In genomic region chr9:24974021-24974741, GRCm38 (mm10) we compare ENCODE assay signal across 8 mouse cellular contexts.
DNase-seq lines count a peak whose midpoint lies in the region; ATAC-seq lines count a peak whose summit lies in the region.

No protein-coding gene starts in this region.

- ATAC-seq in embryonic facial prominence, embryonic 13.5 days (ENCODE audit: insufficient number of reproducible peaks, insufficient read depth, low FRiP score, low TSS enrichment, low read depth) = no peak
- ATAC-seq in midbrain, embryonic 14.5 days (ENCODE audit: low FRiP score, low TSS enrichment) = peak; percentile 57
- ATAC-seq in activated CD4-positive, CD25-positive, alpha-beta regulatory T cell, adult 4 months = no peak

- peaks cover 4% of the 10 kb centered on the region; the same call in 1 of the 2 replicates for H3K27me3 ChIP-seq in embryonic facial prominence, embryonic 13.5 days
- H3K27me3 ChIP-seq in midbrain, embryonic 14.5 days (ENCODE audit: control insufficient read depth, insufficient read depth, low read length) = no peaks in the 10 kb centered on the region

- peak overlapping the region; percentile 16; the same call in 1 of the 2 replicates for H3K9ac ChIP-seq in embryonic facial prominence, embryonic 13.5 days
- H3K9ac ChIP-seq in midbrain, embryonic 14.5 days (replicated peaks; ENCODE audit: low read length) = peak overlapping the region; percentile 18; the same call in 1 of the 2 replicates

- DNase-seq in adrenal gland, postnatal 10 days = peak; percentile 59
- DNase-seq in heart, postnatal 14 days = peak; percentile 66 to 81
- DNase-seq in kidney, postnatal 36 days = peak; percentile 8 to 21
- DNase-seq in midbrain, embryonic 14.5 days = peak; percentile 70
- no peak for DNase-seq in right cerebral cortex, postnatal 25 days
- no peak for DNase-seq in left cerebral cortex, adult 18-20 months (ENCODE audit: low spot score in 2 of 2)

- intact Hi-C loops in heart, postnatal 14 days (cut with DNase I) = no loop called here

- H3K27ac ChIP-seq in embryonic facial prominence, embryonic 13.5 days = 0 out of 2 replicates have a peak overlapping the region, but pooled peaks have one; percentile 39
- H3K27ac ChIP-seq in midbrain, embryonic 14.5 days (replicated peaks; ENCODE audit: low read depth, low read length) = peak overlapping the region; percentile 70

- WGBS in embryonic facial prominence, embryonic 13.5 days = 4% methylated on average over 19 of the region's 19 CpGs
- WGBS in midbrain, embryonic 14.5 days = 5% methylated on average over 19 of the region's 19 CpGs

- H3K4me2 ChIP-seq in embryonic facial prominence, embryonic 13.5 days = peak overlapping the region; percentile 52
- H3K4me2 ChIP-seq in midbrain, embryonic 14.5 days (ENCODE audit: low read length) = peak overlapping the region; percentile 53

- no peaks in the 10 kb centered on the region for H3K36me3 ChIP-seq in embryonic facial prominence, embryonic 13.5 days
- no peaks in the 10 kb centered on the region for H3K36me3 ChIP-seq in midbrain, embryonic 14.5 days (ENCODE audit: control insufficient read depth, insufficient read depth, low read length)

- no peaks in the 10 kb centered on the region for H3K9me3 ChIP-seq in embryonic facial prominence, embryonic 13.5 days
- no peaks in the 10 kb centered on the region for H3K9me3 ChIP-seq in midbrain, embryonic 14.5 days (ENCODE audit: control insufficient read depth, low read length)

- H3K4me1 ChIP-seq in embryonic facial prominence, embryonic 13.5 days = peaks cover 13% of the 10 kb centered on the region
- H3K4me1 ChIP-seq in midbrain, embryonic 14.5 days (ENCODE audit: control insufficient read depth, insufficient read depth, low read length) = peaks cover 6% of the 10 kb centered on the region

- H3K4me3 ChIP-seq in embryonic facial prominence, embryonic 13.5 days = peak overlapping the region; percentile 6
- no peak overlapping the region; the same call in 1 of the 2 replicates for H3K4me3 ChIP-seq in midbrain, embryonic 14.5 days (replicated peaks; ENCODE audit: low read depth, low read length)

Comparison
In these comparisons a context has a peak if more than half of its experiments do, and no peak if none do; other contexts are left out.
1. DNase-seq: peak in adrenal gland, postnatal 10 days (single experiment), heart, postnatal 14 days (2 of 2), kidney, postnatal 36 days (2 of 2) and midbrain, embryonic 14.5 days (single experiment); none in right cerebral cortex, postnatal 25 days (single experiment) and left cerebral cortex, adult 18-20 months (0 of 2).